Mouse (Mus musculus): ENCODE results near the gene Tnnt3. TPM values are rescaled to one million over a fixed set of nuclear protein-coding genes. Genes with fewer than 3 reads are reported as not detected.
A peak's percentile ranks its signal among the peaks of the same experiment; 100 is the strongest.

Gene Tnnt3
- total RNA-seq, 2 experiments from 2014 or later, result not detected

DNA sequence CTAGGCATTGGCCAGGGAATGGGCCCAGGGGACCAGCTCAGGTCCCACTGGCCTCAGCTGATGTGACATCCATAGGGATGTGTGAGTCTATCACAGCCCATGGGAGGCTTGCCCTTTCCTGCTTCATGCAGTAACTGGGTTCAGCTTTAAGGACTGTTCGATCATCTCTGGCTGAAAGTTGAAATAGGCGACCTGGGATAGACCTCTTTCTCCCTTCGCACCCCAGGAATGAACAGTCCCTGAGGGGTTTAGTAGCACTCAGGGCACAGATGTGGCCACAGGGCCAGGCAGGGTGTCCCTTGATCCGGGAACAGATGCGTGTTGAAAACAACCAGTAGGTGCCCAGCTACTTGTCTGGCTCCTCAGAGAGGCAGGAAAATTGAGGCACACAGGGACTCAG lies 22.4 kb upstream of the Tnnt3 start:
- no peak for DNase-seq (ENCODE audit: low spot score in 2 of 2)

DNA sequence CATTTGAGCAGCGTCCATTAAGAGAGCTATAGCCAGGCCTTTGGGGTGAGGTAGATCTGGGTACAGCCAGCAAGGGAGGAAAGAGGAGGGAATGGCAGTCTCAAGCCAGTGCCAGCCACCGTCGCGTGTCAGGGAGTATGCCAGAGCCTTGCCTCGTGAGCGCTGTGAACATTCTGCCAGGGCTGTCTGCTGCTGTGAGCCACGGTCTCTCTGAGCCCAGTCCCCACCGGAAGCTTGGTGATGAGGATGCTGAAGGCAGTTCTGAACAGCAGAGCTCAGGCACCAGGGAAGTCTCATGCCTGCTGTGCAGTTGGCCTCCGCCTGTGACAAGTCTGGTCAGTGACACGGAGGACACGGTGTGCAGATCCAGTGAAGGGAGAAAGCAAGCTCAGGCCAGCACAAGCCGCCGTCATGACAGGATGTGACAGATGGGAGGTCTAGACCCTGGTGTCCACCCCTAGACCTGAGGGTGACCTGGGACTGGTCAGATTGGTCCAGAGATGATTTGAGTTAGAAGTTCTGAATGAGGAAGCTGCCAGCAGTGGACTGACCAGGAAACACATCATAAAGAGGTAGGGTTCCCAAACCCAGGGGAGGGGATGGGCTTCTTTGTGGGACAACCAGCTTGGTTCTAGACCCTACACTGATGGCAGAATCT lies 21.7 kb upstream of the Tnnt3 start:
- DNase-seq (ENCODE audit: low spot score in 2 of 2), result peak in 1 of 2 experiments; percentile 12

DNA sequence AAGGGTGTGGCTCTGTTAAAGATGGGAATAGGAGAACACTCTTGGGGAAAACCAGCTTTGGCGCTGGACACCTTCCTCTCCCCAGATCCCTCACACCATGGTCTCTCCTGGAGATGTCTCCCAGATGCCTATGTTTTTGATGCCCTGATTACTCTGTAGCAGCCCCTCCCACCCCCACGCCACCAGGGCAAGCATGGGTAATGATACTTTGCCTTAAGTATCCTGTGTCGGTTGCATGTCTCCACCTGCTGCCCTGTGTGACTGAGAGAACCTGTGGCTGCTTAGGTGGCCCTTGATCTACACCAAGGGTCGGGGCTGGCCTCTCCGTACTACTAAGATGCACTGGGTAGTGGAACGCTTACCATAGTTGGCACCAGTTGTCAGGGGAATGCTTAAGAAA lies 20.6 kb upstream of the Tnnt3 start:
- no peak for DNase-seq (ENCODE audit: low spot score in 2 of 2)

DNA sequence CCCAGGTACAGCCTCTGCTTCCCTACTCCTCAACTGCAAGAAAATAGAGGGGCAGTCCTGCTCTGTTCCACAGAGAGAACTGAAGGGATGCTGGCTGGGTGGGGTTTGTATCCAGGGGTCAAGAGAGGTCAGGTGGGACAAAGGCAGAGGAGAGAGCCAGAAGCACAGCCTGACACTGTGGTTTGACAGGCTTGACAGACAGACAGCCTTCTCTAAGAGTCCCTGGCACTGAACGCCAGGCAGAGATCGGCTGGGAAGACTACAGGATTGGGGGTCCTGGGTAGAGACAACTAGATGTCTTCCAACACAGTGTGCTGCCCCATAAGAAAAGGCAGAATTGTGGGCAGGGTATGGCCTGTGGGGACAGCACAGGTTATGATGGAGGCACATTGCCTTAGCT lies 20.1 kb upstream of the Tnnt3 start:
- no peak for DNase-seq (ENCODE audit: low spot score in 2 of 2)

DNA sequence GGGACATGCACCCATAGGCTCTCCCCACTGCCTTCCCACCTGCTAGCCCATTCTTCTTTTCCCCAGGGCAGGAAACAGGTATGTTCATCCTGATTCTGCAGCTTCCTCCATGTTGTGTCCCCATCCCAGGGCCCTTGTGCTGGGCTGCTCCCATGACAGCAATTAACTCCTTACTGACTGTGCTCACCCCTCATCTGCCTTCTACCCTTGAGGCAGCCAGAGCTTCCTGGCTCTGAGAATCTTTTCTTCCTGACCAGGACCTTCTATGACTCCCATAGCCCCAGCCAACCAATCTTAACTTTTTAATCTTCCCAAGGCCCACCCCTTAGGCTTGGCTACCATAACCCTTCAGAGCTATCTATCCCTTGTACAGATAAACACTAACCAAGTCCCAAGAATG lies 19.3 kb upstream of the Tnnt3 start:
- DNase-seq (ENCODE audit: low spot score in 2 of 2), result no peak

DNA sequence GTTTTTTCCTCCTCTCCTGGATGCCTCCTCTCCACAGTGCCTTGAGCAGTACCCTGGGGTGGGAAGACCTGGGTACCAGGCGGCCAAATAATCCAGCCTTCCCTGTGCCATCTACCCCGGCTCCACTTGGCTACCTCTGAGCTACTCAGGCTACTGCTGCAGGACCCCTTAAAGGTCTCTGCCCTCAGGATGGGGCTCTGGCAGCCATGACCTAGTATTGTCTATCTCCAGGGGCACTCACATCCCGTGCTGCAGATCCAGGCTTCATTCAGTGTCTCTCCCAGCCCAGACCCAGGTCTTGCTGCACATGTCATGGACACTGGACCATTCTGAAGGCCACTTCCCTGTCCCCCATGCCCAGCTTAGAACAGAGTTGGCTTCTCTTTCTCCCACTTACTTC lies 18.8 kb upstream of the Tnnt3 start:
- DNase-seq (ENCODE audit: low spot score in 2 of 2), result no peak

DNA sequence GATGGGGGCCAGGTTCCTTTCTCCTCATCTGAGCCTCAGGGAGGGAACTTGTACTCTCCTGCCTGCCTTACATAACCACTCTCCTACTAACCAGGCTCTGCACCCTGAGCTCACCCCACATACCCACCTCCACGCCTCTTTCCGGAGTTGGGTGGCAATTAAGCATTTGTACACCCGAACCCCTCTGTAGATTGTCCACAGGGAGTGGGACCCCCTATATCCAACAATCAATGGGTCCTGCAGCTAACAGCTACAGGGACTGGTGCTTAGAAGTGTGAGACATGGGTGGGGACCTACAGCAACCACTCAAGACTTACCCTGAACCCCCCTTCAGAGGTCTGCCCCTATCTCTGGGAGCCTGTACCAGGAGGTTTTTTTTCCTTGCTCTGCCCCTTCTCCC lies 18.0 kb upstream of the Tnnt3 start:
- DNase-seq (ENCODE audit: low spot score in 2 of 2), result no peak

DNA sequence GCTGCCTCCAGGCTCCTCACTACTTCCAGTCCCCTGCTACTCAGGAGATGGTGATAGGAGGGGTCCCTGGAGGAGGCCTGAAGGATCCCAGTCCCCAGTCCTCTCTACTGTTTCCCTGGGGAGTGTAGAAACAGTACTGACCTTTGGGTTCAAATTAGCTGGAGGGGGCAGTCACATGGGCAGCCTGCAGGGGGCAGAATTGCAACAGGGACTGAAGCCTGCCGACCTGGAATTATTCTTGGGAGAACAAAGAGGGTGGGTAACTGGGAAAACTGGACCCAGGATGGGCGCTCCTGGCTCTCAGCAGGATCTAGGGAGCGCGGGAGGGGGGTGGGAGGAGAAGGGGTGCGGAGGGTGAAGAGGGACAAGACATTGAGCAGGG lies 17.5 kb upstream of the Tnnt3 start:
- DNase-seq (ENCODE audit: low spot score in 2 of 2), result peak in 1 of 2 experiments; percentile 31

DNA sequence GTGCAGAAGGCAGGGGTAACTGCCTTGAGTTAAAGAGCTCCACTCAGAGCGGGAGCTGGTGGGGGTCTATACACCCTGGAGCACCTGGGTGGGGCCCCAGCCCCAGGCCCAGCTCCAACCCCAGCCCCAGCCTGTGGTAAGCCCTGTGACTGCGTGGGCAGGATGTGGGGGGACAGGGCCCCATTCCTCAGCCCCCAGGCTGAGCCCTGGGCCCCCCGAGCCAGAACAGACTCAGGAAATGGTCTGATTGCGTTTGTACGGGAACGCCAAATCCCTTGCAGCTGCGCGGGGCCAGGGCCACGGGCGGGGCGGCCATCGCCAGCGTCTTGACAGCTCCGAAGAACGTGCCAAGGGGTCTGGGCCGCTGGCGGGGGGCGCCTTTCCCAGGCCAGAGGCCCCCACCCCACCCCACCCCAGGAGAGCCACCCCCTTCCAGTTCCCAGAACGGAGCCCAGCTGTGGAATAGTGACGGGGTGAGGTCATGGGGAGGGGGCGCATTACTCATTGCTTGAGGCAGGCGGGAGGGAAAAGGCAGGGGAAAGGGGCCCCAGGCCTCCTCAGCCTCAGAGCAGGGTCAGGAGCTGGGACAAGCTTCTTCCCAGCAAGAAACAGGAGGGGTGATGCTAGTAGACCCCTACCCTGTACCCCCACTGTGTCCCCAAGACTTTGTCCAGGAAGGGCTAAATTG lies 16.9 kb upstream of the Tnnt3 start:
- DNase-seq (ENCODE audit: low spot score in 2 of 2), result no peak

DNA sequence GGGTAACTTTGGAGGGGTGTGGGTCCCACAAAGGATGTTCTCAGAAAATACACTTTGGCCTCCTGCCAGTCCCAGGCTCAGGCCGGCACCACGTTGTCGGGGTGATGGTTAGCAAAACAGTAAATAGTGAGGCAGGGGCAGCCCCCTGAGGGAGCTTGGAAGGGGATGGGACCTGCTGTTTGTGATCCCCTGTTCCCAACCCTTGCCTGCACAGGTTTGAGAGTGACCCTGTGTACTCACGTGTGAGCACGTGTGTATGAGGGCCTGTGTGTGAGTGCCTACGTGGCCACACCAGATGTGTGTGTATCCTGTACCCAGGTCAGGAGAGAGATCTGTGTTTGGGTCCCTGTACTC lies 16.4 kb upstream of the Tnnt3 start:
- DNase-seq (ENCODE audit: low spot score in 2 of 2), result no peak

DNA sequence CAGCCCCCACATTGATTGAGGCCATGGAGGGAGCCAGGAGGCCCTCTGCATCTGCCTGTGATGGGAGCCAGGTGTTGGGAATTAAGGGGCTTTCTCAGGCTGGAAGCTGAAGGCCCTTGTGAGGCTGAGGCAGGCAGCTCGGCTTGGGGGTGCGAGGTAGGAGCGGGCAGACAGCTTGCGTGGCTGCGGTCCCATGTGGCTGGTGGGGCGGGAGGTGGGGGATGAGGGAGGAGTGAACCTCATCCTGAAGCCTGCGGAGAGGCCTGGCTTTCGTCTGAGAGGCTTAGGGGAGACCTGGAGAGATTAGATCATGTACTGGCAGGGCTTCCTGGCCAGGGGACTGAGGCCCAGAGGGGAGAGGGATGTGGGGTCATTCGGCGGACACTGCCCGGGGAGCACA lies 15.5 kb upstream of the Tnnt3 start:
- DNase-seq (ENCODE audit: low spot score in 2 of 2), result no peak

DNA sequence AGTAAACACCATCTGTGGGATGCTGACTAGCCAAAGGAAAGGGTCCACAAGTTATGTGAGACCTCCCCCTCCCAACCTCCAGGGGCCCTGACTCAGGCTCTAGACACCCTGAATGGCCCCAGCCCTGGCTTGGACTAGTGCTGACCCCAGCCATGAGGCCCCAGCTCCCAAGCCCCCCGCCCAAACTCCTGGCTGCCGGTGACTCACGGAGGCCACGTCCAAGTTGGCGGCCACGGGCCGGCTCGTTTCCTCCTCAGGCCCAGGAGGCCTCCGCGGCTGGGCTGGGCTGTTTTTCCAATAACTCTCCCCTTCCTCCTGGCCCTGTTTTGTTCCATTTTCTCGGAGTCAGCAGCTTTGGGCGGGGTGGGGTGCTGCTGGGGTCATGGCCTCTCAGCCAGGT lies 13.9 kb upstream of the Tnnt3 start:
- no peak for DNase-seq (ENCODE audit: low spot score in 2 of 2)

DNA sequence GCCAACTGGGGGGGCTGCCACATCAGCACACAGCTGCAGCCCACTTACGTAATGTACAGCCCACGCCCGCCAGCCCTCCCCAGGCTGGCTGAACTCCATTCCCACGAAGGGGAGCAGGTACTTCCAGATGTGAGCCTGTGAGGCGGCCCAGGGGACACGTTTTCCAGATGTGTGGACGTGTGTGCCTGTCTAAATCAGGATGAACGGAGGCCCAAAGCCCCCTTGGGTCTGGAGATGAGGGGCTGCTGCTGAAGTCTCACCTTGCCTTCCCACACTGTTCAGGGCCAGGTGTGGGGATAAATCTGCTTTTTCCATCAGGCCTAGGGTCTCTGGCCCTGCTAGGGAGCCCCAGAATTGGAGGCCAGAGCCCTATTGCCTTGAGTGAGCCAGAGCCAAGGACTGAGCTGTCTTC lies 11.9 kb upstream of the Tnnt3 start:
- DNase-seq (ENCODE audit: low spot score in 2 of 2), result no peak

DNA sequence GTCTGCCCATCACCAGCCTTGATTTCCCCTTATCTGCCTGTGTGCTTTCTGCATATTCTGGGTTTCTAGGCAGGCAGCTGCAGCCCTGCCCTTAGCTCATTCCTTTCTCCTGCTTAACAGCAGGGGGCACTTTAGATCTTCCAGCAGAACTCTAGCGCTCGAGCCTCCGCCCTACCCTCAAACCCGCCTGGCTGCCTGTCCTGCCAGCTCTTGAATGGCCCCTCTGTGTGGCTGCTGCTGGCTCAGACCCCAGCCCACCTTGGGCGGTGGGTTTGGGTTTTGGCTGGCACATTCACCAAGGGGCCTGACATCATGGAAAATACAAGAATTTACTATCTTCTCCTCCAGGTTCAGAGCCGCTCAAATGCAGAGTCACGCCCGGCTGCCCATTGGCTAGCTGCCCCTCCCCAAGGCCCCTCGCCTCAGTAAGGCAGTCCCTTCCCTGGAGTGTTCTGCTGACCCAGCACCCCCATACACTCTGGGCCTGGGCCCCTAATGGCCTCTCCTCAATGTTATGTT lies 11.2 kb upstream of the Tnnt3 start:
- DNase-seq (ENCODE audit: low spot score in 2 of 2), result peak in 1 of 2 experiments; percentile 58

DNA sequence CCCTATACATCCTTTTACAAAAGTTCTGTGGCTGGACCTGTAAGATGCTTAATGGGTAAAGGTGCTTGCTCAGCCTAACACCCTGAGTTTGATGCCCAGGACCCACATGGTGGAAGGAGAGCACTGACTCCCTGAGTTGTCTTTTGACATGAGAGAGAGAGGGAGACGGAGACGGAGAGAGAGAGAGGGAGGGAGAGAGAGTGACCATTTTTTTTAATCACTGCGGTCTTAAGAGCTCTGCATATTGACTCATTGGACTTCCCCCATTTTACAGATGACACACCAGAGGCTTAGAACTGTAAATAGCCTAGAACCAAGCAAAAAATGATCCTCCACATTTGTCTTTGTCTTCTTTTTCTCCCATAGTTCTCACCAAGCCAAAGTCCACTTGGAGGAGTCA lies 10.6 kb upstream of the Tnnt3 start:
- no peak for DNase-seq (ENCODE audit: low spot score in 2 of 2)

DNA sequence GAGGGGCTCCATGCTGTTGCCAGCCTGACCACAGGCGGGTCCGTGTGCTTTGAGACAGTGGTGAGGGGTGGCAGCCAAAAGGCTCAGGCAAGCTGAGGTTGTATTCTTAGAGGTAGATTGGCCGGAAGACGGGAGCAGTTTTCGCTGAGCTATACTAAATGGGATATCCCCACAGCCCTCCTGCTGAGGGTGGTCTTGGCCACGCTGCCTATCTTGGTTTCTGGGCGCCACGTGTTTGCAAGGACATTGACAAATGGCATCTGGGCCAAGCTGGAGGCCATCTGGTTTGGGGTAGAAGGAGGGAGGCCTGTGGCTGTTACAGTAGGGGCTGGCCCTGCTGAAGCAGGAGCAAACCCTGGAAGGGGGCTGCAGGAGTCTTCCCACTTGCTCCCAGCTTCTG lies 5.1 kb upstream of the Tnnt3 start:
- no peak for DNase-seq (ENCODE audit: low spot score in 2 of 2)

DNA sequence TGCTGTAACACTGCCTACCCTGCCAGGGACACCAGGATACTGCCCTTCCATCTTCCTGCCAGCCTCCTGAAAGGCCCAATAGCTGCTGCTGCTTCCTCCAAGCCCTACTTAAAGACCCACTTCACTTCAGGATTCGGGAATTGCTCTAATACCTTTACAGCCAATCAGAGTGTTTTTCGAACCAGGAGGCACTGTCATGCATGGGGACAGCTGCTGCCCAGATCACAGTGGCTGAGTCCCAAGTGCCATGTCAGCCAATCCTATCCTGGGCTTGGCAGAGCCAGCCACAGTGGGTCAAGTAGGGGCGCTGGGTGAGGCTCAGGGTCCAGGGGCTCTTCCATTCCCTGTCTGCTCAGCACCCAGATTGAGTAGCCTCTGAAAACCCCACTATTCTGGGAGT lies 2.5 kb upstream of the Tnnt3 start:
- no peak for DNase-seq (ENCODE audit: low spot score in 2 of 2)

DNA sequence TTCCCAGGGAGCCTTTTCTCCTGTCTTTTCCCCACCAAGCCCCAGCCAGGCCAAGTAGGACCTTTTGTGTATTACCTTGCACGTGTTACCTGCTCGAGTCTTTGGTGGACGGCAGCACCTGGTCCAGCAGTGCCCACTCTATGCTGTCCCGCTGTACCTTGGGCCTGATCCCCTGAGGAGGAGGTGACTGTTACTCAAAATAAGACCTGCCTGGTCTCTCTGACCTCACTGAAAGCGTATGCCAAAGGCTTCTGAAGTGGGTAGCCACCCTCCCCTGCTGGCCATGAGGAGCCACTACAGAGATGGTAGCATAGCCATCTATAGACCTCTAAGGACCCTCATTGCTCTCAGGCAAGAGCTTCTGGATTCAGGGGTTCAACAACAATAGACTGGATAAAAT lies 1.8 kb upstream of the Tnnt3 start:
- DNase-seq (ENCODE audit: low spot score in 2 of 2), result no peak

DNA sequence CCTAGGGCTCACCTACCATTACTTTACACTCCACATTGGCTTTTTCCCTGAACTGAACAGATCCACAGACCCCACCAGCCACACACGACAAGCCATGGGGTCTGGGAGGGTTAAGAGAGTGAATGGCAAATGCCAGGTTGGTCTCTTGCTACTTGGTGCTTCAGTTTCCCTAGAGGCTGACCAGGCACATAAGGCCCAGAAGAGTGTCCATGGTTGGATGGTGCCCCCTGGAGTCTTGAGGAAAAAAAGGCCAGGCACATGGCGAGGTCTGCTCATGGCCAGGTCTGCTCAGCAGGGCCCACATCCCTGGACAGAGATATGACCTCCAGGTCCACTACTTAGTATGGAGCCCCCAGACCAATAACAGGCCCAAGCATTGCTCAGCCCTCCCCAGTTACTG lies 861 bp upstream of the Tnnt3 start:
- DNase-seq (ENCODE audit: low spot score in 2 of 2), result peak in 1 of 2 experiments; percentile 22

DNA sequence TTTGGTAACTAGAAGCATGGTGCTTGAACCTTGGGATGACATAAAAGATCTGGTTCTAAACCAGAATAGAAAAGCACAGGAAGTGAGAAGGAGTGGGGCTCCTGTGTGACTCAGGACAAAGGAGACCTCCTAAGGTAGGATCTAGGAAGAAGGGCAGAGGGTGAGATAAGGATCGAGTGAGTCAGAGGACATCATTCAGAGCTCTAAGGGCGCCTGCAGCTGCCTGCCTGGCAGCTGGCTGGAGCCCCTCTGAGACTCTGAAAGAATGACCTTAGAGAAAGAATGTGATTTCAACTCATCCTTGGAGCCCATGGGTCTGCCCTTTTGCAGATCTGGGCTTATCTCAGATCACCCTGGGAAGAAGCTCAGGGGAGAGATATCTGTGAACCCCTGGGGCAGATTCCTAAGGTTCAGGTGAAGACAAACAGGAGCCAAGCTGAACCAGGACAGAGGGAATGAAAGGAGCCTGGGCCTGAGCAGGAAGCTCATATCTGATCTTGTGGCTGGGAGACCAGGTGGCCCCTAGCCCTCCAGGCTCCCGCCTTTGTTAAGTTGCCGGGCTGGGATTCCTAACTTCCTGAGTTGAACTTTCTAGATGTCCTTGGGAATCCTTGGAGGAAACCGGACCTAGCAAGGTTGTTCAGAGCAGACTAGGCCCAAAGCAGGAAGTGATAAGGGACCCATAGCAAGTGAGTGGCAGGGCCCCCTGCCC lies 530 bp downstream of the Tnnt3 start:
- no peak for DNase-seq (ENCODE audit: low spot score in 2 of 2)

DNA sequence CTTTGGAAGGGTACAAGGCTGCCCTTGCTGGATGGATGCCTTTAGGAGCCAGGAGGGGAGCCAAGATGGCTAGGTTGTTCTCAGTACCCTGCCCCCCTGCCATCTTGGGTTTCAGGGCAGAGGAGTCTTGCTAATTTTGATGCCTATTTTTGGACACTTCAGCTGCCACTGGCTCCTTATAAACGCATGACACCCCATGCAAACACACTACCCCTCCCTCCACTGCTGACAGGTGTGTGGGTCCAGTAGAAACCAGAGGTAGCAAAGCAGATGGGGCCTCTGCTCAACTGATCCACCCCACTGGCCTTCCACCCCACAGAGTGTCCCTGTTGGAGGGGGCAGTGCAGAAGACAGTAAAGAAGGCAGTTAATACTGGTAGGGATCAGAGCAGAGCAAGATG lies 1.4 kb downstream of the Tnnt3 start:
- no peak for DNase-seq (ENCODE audit: low spot score in 2 of 2)

DNA sequence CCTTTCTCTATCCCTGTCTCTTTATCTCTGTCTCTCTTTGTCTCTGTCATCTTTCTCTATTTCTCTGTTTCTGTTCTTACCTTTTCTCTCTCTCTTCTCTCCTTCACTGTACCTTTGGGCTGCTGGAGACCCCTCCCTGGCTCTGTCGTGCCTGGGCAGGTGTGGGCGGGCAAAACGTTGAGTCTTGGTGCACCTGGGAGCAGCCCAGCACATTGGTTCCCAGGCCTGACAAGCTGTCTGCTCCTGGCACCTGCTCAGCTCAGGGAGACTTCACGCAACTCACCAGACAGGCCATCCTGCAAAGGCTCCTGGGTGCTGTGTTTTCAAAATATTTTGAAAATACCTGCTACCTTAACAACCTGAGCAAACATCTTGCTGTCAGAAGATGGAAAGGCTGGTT lies 4.6 kb downstream of the Tnnt3 start:
- no peak for DNase-seq (ENCODE audit: low spot score in 2 of 2)

DNA sequence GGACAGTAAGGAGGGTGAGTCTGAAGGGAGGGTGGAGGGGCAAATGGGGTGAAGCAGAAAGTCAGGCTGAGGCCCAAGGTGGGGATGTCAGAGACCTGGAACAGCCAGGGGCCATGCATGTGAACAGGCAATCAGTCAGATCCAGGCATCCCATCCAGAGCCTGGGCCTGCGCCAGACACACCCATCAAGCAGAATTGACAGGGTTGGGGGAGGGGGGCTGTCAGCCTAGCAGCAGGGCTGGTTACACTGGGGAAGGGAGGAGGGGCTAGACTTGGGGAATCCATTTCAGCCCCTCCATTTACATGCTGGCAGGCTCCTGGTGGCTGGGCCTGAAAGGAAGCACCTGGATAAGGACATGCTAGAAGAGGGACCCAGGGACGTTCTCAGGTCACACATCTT lies 7.3 kb downstream of the Tnnt3 start:
- no peak for DNase-seq (ENCODE audit: low spot score in 2 of 2)

All from layer of hippocampus, adult 18-20 months (tissue).